Mouse (Mus musculus): ENCODE data around the gene Sik3. TPM values are rescaled to one million over a fixed set of nuclear protein-coding genes. Genes with fewer than 3 reads are reported as not detected.

Gene Sik3
- polyA plus RNA-seq, 1 experiment, result 41.0 TPM

DNA sequence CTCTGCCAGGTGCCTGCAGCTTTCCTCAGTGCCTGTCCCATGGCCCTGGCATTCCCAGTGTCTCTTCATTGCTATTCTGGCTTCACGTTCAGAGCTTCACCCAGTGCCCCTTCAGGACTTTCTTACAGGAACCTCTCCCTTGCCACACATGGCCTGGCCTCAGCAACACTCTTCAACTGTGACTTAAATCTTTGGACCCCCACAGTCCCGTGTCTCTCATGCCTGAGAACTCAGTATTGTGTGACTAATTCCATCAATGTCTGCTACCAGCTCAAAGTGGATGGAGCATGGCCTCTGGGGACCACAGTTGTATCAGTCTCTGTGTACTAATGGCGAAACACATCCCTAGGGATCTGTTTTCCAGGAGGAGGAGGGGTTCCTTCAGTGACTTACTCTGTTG lies 133.8 kb downstream of the Sik3 start:
- no peak for TF ChIP-seq GATA1 (IDR thresholded peaks at IDR 0.05; ENCODE audit: low read length)

DNA sequence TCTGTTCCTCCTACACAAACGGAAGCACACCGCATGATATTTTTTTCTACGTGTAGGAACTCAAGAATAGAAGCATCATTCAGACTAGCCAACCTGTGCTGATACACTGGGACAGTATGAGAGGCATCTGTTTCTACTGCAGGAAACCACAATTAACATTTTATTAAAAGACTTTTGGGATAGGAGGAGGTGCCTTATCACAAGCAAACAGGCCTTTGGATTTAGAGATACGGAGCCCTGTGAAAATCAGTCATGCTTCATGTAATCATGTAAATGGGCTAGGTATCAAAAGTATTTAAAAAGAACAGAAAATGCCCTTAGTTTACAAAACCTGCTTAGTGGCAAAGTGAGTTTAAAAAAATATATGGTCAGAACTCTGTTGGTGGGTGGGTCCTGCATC lies 136.1 kb downstream of the Sik3 start:
- peak; percentile 58 for TF ChIP-seq GATA1 (IDR thresholded peaks at IDR 0.05; ENCODE audit: low read length)

DNA sequence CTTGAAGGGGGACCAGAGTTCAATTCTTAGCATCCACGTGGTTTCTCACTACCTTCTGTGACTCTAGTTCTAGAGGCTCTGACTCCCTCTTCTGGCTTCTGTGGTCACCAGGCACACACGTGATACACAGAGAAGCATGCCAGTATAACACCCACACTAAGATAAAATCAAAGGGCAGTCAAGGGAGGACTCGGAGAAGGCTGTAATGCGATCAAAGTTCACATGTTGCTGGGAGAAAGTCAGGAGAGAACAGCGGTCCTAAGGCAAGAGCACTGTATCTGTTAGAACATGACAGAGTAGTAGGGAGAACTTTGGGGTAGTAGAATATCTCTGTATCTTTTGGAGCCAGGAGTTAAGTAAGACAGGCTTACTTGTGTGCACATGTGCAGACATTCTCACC lies 136.8 kb downstream of the Sik3 start:
- TF ChIP-seq GATA1 (IDR thresholded peaks at IDR 0.05; ENCODE audit: low read length), result no peak

DNA sequence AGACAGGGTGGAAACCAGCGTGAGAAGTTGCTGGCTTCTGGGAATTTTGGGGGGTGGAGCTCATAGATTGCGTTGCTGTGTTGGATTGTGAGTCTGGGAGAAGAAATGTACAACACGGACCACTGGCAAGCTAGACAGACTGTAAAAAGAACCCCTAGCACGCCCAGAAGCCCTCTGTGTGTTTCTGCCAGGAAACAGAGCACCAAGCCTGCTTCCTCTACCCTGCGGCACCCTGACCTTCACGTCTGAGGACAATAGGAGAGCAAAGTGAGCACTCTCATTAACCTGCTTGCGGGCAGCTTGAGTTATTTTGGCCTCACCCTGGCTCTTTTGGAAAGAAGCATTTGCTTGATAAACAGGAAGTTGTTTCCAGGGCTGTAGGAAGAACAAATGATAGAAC lies 137.5 kb downstream of the Sik3 start:
- TF ChIP-seq GATA1 (IDR thresholded peaks at IDR 0.05; ENCODE audit: low read length), result no peak

DNA sequence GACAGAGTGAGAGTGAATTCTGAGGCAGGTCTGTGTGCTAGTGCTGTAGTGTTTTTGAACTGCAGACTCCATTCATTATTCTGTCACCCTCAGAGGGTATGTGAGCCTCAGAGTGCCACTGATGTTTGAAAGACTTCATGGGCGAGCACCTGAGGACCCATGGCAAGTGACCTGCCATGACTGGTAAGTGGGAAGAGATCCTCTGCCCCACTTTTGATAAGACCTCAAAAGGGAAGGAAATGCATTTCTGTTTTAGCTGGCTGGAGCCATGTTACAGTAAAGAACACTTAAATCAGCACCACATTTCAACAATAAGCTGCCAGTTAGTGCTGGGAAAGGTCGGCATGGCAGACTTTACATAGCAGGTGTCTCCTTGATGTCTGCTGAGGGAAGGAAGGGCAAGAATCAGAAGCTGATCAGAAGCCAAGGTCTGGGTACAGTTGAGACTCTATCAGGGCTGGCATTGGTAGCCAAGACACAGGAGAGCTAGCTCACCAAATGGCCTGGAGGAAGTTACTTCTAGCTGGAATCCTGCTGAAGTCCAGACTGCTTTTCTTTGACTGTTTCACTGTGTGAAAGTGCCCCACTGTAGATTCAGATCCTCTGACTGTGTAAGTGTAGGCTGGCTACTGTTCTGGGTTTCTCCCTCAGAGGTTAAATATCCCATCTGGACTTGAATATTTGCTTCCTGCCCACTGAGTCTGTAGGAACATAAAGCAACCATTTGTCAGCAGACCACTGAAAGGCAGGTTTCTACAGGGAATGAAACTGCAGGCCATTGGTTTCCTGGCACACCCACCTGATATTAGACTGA lies 138.5 kb downstream of the Sik3 start:
- TF ChIP-seq GATA1 (IDR thresholded peaks at IDR 0.05; ENCODE audit: low read length), result no peak

DNA sequence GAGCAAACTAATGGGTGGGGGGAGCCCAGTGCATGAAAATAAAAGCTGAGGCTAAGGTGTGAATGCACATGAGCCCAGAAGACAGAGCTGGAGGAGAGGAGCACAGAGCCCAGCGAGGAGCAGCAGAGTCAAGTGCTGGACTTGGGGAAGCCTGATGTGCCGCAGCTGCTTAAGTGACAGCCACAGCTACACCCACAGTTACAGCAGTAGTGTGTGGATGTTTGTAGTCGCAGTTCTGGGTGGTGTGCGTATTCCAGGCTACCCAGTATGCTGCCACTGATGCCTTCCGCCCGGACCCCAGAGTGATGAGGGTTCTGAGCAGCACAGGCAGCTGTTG lies 139.1 kb downstream of the Sik3 start:
- no peak for TF ChIP-seq GATA1 (IDR thresholded peaks at IDR 0.05; ENCODE audit: low read length)

DNA sequence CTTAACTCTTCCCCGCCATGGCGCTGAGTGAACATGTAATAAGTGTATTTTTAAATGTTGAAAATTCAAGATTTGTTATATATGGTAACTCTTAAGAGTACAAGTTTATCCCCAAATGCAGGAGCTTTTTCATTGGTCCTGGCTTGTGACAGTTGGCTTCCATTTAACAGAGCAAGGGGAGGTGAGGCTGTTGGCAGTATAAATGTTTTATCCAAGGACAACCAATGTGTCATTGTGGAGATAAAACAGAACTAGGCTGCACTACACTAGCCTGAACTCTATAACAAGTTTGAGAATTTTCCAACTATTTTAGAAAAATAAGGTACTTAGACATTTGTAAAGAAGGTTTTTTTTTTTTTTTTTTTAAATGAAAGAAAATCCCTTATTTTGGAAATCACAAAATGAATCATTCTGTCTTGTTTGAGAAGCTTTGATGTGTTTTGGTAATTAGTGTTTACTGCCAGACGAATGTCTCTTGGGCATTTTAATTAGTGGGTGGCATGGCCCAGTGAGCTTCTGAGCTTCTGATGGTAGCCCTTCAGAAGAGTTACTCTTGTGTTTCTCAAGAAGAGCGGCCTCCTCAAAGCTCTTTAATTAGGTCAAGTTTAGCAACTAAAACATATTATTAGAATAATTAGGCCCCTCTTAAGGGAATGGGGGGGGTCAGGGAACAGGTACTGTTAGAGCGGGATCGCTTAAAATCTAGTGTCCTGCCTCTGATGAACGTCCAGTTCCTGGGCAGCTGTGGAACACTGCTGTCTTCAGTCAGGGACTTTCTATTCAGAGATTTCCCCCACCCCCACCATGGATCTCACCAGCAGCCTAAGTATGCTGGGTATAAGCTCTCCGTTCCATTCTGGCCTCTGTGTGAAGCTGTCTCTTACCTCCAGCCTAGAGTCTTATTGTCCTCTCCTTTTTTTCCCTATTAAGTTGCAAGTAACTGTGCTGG lies 139.7 kb downstream of the Sik3 start:
- TF ChIP-seq GATA1 (IDR thresholded peaks at IDR 0.05; ENCODE audit: low read length), result no peak

DNA sequence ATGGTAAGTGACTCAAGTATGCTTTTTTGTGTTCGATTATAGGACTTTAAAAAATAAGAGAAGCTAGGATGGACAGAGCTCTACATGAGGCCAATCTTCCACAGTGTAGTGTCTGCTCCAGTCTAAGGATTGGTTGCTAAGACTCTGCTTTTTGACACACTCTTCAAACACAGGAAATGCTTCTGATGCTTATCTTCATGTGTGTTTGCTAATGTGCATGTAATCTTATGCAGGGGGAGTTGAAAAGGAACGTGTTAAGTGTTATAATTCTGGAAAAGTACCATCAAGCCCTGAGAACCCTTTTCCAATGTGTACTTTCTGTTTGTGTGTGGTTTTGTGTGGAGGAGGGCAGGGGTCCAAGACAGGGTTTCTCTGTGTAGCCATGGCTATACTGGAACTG lies 141.8 kb downstream of the Sik3 start:
- no peak for TF ChIP-seq GATA1 (IDR thresholded peaks at IDR 0.05; ENCODE audit: low read length)

DNA sequence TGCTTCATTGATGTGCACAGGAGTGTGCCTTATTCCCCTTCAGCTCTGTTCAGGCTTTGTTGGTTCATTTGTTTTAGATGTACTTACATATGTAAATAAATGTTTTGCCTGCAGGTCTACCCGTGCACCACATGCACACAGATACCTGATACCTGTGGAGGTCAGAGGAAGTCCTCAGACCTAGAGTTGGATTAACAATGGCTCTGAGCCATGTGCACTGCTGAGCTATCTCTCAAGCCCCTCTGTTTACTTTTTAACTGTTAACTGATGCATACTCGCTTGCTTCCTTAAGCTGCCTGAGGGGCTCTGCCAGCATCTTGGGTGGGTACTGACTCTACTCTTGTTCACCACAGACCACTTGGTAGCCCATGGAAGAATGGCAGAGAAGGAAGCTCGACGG lies 142.4 kb downstream of the Sik3 start:
- TF ChIP-seq GATA1 (IDR thresholded peaks at IDR 0.05; ENCODE audit: low read length), result no peak

DNA sequence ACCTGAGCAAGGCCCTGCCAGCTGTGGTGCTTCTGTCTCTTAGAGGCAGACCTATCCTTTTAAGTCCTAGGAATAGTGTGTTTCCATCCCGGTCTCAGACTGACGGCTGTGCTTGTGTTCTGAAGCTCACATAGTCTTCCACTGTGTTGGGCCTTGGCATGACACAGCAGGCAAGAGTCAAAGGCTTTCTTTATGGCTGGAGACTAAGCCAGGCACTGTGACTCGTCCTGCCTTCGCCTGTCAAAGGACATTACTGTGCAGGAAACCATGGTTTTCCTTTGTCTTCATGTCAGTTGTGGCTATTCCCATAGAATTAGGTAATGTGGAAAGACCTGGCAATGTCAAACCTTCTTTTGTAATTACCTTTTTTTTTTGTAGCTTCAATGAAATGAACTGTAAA lies 144.1 kb downstream of the Sik3 start:
- no peak for TF ChIP-seq GATA1 (IDR thresholded peaks at IDR 0.05; ENCODE audit: low read length)

DNA sequence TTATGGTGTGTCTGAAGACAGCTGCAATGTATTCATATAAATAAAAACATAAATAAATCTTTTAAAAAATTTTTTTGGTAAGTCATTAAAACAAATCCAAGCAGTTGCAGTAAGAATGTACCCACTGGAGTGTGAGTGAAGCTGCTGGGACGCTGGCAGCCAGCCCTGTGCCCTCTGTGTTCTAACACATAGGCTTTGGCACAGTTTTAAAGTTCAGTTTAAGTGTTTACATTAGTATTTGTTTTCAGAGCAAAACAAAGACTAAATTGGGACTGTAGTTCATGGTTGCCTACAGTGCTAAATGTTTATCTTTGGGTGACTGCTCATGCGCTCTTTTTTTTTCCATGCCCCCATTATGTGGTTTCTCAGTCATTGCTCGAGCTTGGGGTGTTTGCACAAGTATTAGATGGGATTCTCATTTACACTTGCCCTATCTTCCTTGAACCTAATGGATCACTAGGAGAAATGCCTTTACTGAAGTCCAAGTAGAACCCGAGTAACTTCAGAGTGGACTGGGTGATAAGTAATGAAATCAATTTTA lies 145.7 kb downstream of the Sik3 start:
- TF ChIP-seq GATA1 (IDR thresholded peaks at IDR 0.05; ENCODE audit: low read length), result no peak

DNA sequence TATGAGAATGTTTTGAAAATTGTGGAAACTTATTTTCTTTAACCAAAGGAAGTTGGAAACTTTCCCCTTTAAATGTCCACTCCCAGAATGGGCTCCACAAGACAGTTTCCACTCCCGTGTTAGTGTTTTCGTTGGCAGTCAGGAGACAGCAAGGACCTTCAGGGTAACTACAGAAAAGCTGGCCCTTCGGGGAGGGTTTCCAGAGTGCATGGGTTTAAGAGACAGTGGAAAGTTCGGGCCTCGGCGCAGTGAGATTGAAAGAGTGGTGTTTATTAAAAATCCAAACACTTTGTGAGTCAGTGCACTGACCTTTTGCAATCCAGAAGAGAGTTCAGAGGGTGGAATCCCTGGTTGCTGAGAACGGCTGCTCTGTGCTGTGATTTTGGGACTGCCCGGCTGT lies 150.8 kb downstream of the Sik3 start:
- no peak for TF ChIP-seq GATA1 (IDR thresholded peaks at IDR 0.05; ENCODE audit: low read length)

DNA sequence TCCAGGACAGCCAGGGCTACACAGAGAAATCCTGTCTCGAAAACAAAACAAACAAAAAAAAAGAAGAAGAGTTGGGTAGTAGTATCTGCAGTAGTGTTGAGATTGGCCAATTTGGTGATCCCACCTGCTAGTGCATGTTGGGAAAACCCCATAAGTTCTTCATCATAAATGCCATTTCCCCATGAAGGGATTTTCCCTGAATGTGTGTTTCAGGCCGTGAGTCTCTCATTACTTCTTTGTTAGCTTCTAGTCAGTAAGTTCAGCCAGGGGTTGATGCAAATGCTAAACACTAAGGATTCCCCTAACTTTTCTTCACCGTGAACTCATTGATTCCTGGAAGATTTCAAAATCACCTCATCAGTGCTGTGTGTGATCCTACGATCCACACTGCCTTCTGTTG lies 156.2 kb downstream of the Sik3 start:
- no peak for TF ChIP-seq GATA1 (IDR thresholded peaks at IDR 0.05; ENCODE audit: low read length)

DNA sequence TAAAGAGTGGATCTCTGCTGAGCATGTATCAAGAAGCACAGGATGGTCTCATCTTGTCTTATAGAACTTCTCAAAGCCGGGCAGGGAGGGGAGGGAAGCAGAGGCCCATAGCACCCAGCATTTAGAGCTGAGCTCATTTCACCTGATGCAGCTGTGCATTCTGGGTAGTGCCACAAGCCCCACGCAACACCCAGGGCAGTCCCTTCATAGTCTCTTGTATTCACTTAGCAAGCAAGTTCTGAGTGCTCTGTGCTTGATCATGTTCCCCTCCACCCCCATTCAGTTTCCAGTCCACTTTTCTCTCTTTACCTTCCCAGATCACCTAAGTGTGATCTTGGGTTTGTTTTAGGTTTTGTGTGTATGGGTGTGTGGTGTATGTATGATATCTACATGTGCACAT lies 159.6 kb downstream of the Sik3 start:
- TF ChIP-seq GATA1 (IDR thresholded peaks at IDR 0.05; ENCODE audit: low read length), result no peak

DNA sequence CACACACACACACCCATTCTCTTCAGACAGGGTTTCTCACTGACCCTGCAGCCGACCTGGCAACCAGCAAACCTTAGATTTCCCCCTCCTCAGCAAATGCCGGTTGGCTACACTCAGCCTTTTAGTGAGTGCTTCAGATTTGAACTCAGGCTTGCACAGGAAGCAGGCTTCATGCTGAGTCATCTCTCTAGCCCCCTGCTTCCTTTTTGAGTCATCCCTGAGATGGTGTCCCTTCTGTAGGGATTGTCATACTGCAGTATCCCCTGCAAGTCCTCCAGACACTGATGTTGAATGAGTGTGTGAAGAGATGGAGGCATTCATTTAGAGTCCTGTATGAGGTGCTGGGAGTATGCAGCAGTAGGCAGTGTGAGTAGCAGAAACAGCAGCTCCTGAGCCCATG lies 160.3 kb downstream of the Sik3 start:
- TF ChIP-seq GATA1 (IDR thresholded peaks at IDR 0.05; ENCODE audit: low read length), result no peak

DNA sequence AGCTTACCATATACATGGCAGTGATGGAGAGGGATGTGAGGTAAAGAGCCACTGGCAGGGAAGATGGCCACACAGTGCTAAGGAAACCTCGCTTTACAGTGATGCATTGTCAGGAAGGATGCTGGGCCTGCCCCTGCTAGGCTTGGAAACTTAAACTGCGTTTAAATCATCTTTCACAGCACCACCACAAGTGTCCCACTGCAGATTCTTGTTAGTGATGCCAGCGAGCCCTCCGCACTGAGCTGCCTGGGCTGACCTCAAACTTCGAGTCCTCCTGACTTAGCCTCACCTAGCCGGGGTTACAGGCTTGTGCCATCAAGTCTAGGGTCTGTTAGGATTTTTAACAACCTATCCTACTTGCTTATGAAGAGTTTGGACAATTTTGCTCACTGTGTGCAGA lies 161.3 kb downstream of the Sik3 start:
- TF ChIP-seq GATA1 (IDR thresholded peaks at IDR 0.05; ENCODE audit: low read length), result no peak
